Mouse (Mus musculus): ENCODE measurements around the gene Rab7.
"Not testable (repeated sequence)": the region's sequence is repeated elsewhere in the genome, so short reads cannot be mapped to it uniquely, and the experiment has no call there.

Gene Rab7

DNA sequence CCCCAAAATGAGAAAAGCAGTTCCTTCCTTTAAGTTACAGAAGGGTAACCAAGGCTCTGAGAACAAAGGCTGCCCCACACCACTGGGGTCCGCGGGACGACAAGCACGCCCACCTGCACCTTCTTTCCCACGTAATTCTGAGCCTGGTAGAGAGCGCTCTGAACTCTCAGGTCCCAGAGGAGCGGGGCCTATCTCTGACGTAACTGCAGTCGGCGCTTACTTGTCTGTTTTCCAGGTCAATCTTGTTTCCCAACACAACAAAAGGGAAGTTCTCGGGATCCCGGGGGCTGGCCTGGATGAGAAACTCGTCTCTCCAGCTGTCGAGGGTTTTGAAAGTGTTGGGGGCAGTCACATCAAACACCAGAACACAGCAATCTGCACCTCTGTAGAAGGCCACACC, 40.3 kb downstream of the Rab7 start:
- DNase-seq (ENCODE audit: low read depth, low spot score): not testable (repeated sequence)

DNA sequence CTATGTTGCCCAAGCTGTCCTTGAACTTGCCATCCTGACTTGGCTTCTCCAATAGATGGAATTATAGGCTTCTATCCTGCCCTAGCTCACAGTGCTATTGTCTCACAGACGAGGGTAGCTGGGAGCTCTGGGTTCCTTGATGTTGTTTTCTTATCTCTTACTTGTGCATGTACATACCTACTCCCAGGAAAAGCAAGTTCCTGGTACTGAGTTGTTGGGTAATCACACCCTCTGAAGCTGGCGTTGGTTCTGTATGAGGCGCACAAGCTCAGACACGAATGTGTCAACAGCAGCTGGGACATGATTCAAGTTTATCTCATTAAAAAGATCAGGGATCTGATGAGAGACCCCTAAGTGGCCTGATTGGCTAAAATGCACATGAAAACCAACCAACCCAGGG, 41.6 kb downstream of the Rab7 start:
- no peak for DNase-seq (ENCODE audit: low read depth, low spot score)

- DNase-seq (ENCODE audit: low read depth, low spot score): no peak
These were observed 46.7 kb downstream of the Rab7 start for GRCm38 (mm10) chr6:87998358-87998757.

GRCm38 (mm10) chr6:87997706-87998265, 47.3 kb downstream of the Rab7 start:
- peak; percentile 76 for DNase-seq (ENCODE audit: low read depth, low spot score)

- DNase-seq (ENCODE audit: low read depth, low spot score): no peak
These were observed 48.5 kb downstream of the Rab7 start for GRCm38 (mm10) chr6:87996606-87997005.

- no peak for DNase-seq (ENCODE audit: low read depth, low spot score)
These were observed 49.6 kb downstream of the Rab7 start for GRCm38 (mm10) chr6:87995519-87995918.

- peak; percentile 82 for DNase-seq (ENCODE audit: low read depth, low spot score)
These were observed 51.1 kb downstream of the Rab7 start for GRCm38 (mm10) chr6:87993790-87994571.

- DNase-seq (ENCODE audit: low read depth, low spot score): peak; percentile 75
These were observed 52.3 kb downstream of the Rab7 start for GRCm38 (mm10) chr6:87992733-87993132.

DNA sequence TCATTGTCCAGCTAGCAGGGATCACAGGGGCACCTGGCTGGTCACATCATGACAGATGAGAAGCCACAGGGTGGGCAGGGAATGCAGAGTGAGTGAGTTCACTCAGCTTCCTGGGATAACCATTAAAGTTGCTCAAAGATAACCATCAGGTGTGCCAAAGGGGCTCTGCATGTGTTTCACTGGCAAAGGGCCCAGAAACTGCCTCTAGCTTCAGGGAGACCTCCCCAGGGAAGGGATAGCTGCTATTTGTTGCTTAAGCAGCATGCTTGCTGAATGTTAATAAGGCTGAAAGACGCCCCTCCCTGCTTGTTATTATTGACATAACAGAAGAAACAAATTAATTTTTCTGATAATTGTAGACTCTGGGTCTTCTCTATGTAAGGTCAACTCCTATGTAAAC, 53.2 kb downstream of the Rab7 start:
- DNase-seq (ENCODE audit: low read depth, low spot score): no peak

GRCm38 (mm10) chr6:87991216-87991615, 53.9 kb downstream of the Rab7 start:
- no peak for DNase-seq (ENCODE audit: low read depth, low spot score)

GRCm38 (mm10) chr6:87982506-87982905, 62.6 kb downstream of the Rab7 start:
- DNase-seq (ENCODE audit: low read depth, low spot score): no peak

GRCm38 (mm10) chr6:87981547-87982256, 63.4 kb downstream of the Rab7 start, which contains the start of gene H1fx:
Gene H1fx, minus strand, starts transcription at chr6:87981637.
- peak; percentile 89 for DNase-seq (ENCODE audit: low read depth, low spot score)

DNA sequence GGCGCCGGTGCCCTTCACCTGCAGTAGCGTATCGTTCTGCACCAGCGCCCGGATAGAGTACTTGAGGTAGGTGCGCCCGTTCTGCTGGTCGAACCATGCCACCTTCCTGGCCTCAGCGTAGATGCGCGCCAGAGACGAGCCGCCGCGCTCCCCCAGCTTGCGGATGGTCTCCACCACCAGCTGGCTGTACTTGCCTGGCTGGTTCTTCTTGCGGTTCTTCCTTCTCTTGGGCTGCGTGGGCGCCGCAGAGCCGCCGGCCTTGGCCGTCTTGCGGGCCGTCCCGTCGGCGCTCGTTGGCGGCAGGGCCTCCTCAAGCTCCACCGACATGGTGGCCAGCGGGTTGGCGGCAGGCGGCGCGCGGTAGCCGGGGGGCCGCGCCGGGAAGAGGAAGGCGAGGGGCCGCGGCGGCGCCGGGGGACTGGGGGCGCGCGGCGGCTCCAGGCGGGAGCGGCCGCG, 64.0 kb downstream of the Rab7 start:
- DNase-seq (ENCODE audit: low read depth, low spot score): peak; percentile 32

GRCm38 (mm10) chr6:87980374-87981029, 64.6 kb downstream of the Rab7 start:
- DNase-seq (ENCODE audit: low read depth, low spot score): peak; percentile 95

DNA sequence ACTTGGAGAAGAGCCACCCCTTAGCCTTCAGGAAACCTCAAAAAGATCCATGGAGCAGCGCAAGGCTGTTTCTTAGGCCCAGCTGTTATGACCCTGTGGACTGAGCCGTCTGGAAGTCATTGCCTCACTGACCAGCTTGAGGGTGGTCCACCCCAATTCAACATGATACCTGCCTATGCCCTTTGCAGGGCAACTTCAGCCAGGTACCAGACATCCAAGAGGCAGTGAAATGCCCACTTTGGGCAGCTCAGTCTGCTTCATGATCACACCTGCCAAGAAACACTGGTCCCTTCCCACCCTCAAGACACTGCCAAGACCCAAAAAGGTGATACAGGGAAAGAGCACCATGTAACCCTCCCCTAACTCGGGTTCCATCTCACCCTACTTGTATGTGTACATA, 65.3 kb downstream of the Rab7 start:
- no peak for DNase-seq (ENCODE audit: low read depth, low spot score)

GRCm38 (mm10) chr6:87970041-87970440, 75.0 kb downstream of the Rab7 start:
- DNase-seq (ENCODE audit: low read depth, low spot score): no peak

DNA sequence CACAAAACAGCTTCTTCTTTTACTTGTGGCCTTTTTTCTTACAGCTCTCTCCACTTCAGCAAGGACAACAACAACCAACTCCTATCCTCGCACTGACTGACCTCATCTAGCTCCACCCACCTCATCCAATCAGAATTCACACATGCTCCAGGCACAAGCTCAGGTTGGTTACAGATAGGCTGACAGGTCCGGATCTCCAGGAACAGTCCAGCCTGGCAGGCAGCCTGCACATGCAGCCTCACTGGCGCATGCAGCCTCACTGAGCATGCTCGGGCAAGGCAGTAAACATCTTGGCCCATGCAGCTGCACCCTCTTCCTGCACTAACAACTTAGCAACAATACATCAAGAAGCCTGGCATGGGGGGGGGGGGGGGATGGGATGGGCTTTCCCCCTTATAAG, 82.6 kb downstream of the Rab7 start:
- not testable (repeated sequence) for DNase-seq (ENCODE audit: low read depth, low spot score)

Data from mesoderm, embryonic 11.5 days (tissue).